Mouse (Mus musculus): ENCODE measurements at regions not wholly inside any gene's neighbourhood (a gene's known extent, or its start where the extent isn't known, plus 50 kb on each side); places are given as distances from the start of the nearest gene placed in this dataset.

- TF ChIP-seq POLR2A (IDR thresholded peaks at IDR 0.05; ENCODE audit: low read depth, low read length) (no peak), PAX5 (IDR thresholded peaks at IDR 0.05; ENCODE audit: low read length) (no peak), USF1 (IDR thresholded peaks at IDR 0.05; ENCODE audit: low read depth, low read length) (no peak), RAD21 (IDR thresholded peaks at IDR 0.05; ENCODE audit: low read depth, low read length) (no peak), CHD1 (IDR thresholded peaks at IDR 0.05; ENCODE audit: low read depth, low read length) (no peak), NELFE (IDR thresholded peaks at IDR 0.05; ENCODE audit: low read depth, low read length) (no peak), EP300 (IDR thresholded peaks at IDR 0.05; ENCODE audit: low read length) (no peak), ZKSCAN1 (IDR thresholded peaks at IDR 0.05; ENCODE audit: borderline replicate concordance, low read depth, low read length) (no peak), SIN3A (IDR thresholded peaks at IDR 0.05; ENCODE audit: low read length) (no peak), CTCF (conservative IDR thresholded peaks at IDR 0.05 in 1 of 2, IDR thresholded peaks at IDR 0.05 in 1 of 2; ENCODE audit: low read depth in 2 of 2, low read length in 2 of 2) (no peak)
These were observed 181.0 kb upstream of the Jun start for GRCm38 (mm10) chr4:95233034-95233433.
